Mouse (Mus musculus) splenic B cell, adult 2 months (primary cell): ENCODE measurements around the gene Fam13c.

ENCODE experiments used
- DNase-seq: peaks from one replicate; pipeline ENCODE4 v3.0.0-alpha.2; 2011; ENCODE audit warnings: low read depth, low spot score
- H3K27me3 ChIP-seq: 2 replicates; pipeline ENCODE4 v1.6.1; 2012; ENCODE audit warnings: mild to moderate bottlenecking, low read length, moderate library complexity, mixed read lengths; ENCODE audit not compliant: control insufficient read depth, poor library complexity, insufficient read depth, severe bottlenecking
- H3K36me3 ChIP-seq: 2 replicates; pipeline ENCODE4 v1.6.1; 2012; ENCODE audit warnings: mild to moderate bottlenecking, low read length, moderate library complexity, mixed read lengths; ENCODE audit not compliant: control insufficient read depth, poor library complexity, insufficient read depth, severe bottlenecking

The Fam13c gene

GRCm38 (mm10) chr10:70494441-70494840 is 54.2 kb downstream of the Fam13c start:
- H3K27me3 ChIP-seq, result no peaks in the 10 kb centered on the region
- H3K36me3 ChIP-seq, result no peaks in the 10 kb centered on the region
- DNase-seq, result no peak

- H3K27me3 ChIP-seq, result no peaks in the 10 kb centered on the region
- H3K36me3 ChIP-seq, result no peaks in the 10 kb centered on the region
- no peak for DNase-seq
Observed at GRCm38 (mm10) chr10:70495106-70496104, 55.1 kb downstream of the Fam13c start.

DNA sequence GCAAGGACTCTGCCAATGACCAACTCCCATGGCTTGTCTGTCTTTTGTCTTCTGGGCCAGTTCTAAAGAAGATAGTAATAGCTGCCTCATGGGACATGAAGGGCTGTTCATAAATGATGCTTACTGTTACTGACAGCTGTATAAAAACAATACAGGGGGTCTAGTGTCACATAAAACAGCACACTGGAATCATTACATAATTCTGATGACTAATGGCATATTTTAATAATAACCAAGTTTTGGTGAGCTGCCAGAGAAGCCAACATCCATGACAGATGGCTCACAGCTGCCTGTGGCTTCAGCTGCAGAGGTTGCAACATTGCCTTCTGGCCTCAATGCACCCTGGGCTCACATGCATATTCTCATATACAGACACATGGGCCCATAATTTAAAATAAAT is 56.7 kb downstream of the Fam13c start:
- DNase-seq, result no peak
- Histone ChIP-seq H3K27me3 (no peaks in the 10 kb centered on the region), H3K36me3 (no peaks in the 10 kb centered on the region)

- H3K36me3 ChIP-seq, result no peaks in the 10 kb centered on the region
- no peaks in the 10 kb centered on the region for H3K27me3 ChIP-seq
- DNase-seq, result no peak
Observed at GRCm38 (mm10) chr10:70498328-70498727, 58.0 kb downstream of the Fam13c start.

GRCm38 (mm10) chr10:70499246-70499645 is 59.0 kb downstream of the Fam13c start:
- Histone ChIP-seq H3K27me3 (no peaks in the 10 kb centered on the region), H3K36me3 (no peaks in the 10 kb centered on the region)
- no peak for DNase-seq

GRCm38 (mm10) chr10:70504871-70505270 is 64.6 kb downstream of the Fam13c start:
- no peaks in the 10 kb centered on the region for H3K27me3 ChIP-seq
- no peaks in the 10 kb centered on the region for H3K36me3 ChIP-seq
- DNase-seq, result no peak

DNA sequence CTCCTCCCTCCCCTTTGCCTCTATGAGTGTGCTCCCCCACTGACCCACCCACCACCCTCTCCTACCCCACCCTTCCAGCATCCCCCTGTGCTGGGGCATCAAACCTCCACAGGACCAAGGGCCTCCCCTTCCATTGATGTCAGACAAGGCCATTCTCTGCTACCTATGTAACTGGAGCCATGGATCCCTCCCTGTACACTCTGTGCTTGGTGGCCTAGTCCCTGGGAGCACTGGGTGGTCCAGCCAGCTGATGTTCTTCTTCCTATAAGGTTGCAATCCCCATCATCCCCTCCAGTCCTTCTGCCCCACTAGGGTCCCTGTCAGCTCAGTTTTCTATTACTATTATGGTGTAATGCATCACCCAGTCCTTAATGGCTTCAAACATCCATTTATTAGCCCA is 65.1 kb downstream of the Fam13c start:
- no peak for DNase-seq

GRCm38 (mm10) chr10:70505842-70506241 is 65.6 kb downstream of the Fam13c start:
- DNase-seq, result no peak

More for the DNA sequence above, 65.1 kb downstream of the Fam13c start:
- Histone ChIP-seq H3K27me3 (no peaks in the 10 kb centered on the region), H3K36me3 (no peaks in the 10 kb centered on the region)

GRCm38 (mm10) chr10:70506499-70507168 is 66.4 kb downstream of the Fam13c start:
- Histone ChIP-seq H3K27me3 (no peaks in the 10 kb centered on the region), H3K36me3 (no peaks in the 10 kb centered on the region)
- DNase-seq, result no peak

More at GRCm38 (mm10) chr10:70505842-70506241, 65.6 kb downstream of the Fam13c start:
- H3K36me3 ChIP-seq, result no peaks in the 10 kb centered on the region
- H3K27me3 ChIP-seq, result no peaks in the 10 kb centered on the region

DNA sequence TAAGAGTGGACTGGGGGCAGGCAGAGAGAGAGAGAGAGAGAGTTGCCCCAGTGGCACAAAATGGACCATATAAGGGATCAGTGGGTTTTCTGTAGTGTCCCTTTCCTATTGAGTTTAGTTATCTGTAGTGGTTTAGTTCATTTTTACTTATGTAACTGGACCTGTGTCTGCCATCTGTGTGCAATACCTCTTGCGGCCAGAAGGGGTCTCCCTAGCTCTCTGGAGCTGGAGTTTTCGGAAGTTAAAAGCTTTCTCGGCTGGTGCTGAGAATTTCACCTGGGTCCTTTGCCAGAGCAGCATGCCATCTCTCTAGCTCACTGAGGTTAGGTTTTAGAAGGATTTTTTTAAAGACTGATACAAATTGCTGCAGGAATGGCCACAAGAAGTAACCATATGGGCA is 67.6 kb downstream of the Fam13c start:
- no peaks in the 10 kb centered on the region for H3K36me3 ChIP-seq
- no peak for DNase-seq
- no peaks in the 10 kb centered on the region for H3K27me3 ChIP-seq

- DNase-seq, result no peak
- no peaks in the 10 kb centered on the region for H3K36me3 ChIP-seq
- H3K27me3 ChIP-seq, result no peaks in the 10 kb centered on the region
Observed at GRCm38 (mm10) chr10:70514848-70515247, 74.6 kb downstream of the Fam13c start.

GRCm38 (mm10) chr10:70516661-70517060 is 76.4 kb downstream of the Fam13c start:
- no peak for DNase-seq
- Histone ChIP-seq H3K27me3 (no peaks in the 10 kb centered on the region), H3K36me3 (no peaks in the 10 kb centered on the region)

DNA sequence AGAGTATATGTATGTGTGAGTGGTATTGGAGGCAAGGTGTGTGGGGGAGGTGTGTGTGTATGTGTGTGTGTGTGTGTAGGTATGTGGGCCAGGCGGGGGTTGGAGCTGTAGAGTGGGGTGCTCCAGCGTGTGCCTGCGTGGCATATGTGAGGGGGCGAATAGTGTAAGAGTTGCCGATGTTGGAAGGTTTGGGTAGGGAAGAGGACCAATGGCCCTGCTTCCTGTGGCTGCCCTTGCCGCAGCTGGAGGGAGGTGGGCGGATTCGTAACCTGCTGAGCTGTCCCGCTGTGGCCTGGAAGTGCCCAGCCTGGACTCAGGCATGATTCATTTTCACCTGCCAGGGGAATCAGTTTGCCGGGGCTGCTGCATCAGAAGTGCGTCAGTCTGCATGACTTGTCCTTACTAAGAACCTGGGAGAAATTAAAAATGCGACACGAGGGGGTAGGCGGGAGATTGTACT is 79.4 kb downstream of the Fam13c start:
- H3K36me3 ChIP-seq, result no peaks in the 10 kb centered on the region
- H3K27me3 ChIP-seq, result no peaks in the 10 kb centered on the region; the same call in 1 of the 2 replicates
- no peak for DNase-seq

- H3K27me3 ChIP-seq, result no peaks in the 10 kb centered on the region; the same call in 1 of the 2 replicates
- DNase-seq, result no peak
- H3K36me3 ChIP-seq, result no peaks in the 10 kb centered on the region
Observed at GRCm38 (mm10) chr10:70520143-70521131, 80.2 kb downstream of the Fam13c start.
